Mouse (Mus musculus) midbrain, embryonic 16.5 days (tissue): ENCODE measurements around the gene Churc1. TPM values are rescaled to one million over a fixed set of nuclear protein-coding genes. Genes with fewer than 3 reads are reported as not detected.
A peak's percentile ranks its signal among the peaks of the same experiment; 100 is the strongest.
"Not testable (repeated sequence)": the region's sequence is repeated elsewhere in the genome, so short reads cannot be mapped to it uniquely, and the experiment has no call there.

Source experiments
- ATAC-seq: fragments of 200-750 bp; cut with Nextera tagmentation; 2 replicates; pipeline ENCODE4 v1.8.0; 2017; ENCODE audit warnings: moderate TSS enrichment
- H3K27ac ChIP-seq: fragments of 300-500 bp; sonication (generic); 2 replicates; pipeline ENCODE4 v1.5.1; 2014; ENCODE audit warnings: mild to moderate bottlenecking, low read length, mixed read lengths
- H3K27me3 ChIP-seq: fragments of 300-500 bp; sonication (generic); 2 replicates; pipeline ENCODE4 v1.6.1; 2014; ENCODE audit warnings: low read depth, low read length, mixed read lengths; ENCODE audit not compliant: control insufficient read depth, insufficient read depth
- H3K36me3 ChIP-seq: fragments of 300-500 bp; sonication (generic); 2 replicates; pipeline ENCODE4 v1.6.1; 2014; ENCODE audit warnings: mild to moderate bottlenecking, low read length, moderate library complexity, mixed read lengths; ENCODE audit not compliant: control insufficient read depth, insufficient read depth
- H3K4me1 ChIP-seq: fragments of 300-500 bp; sonication (generic); 2 replicates; pipeline ENCODE4 v1.6.1; 2014; ENCODE audit warnings: mild to moderate bottlenecking, low read length, mixed read lengths; ENCODE audit not compliant: control insufficient read depth, insufficient read depth
- H3K4me2 ChIP-seq: fragments of 300-500 bp; sonication (generic); 2 replicates; pipeline ENCODE4 v1.6.1; 2014; ENCODE audit warnings: mild to moderate bottlenecking, low read length, mixed read lengths
- H3K4me3 ChIP-seq: fragments of 300-500 bp; sonication (generic); 2 replicates; pipeline ENCODE4 v1.5.1; 2014; ENCODE audit warnings: low read depth, mild to moderate bottlenecking, low read length, moderate library complexity, mixed read lengths
- H3K9ac ChIP-seq: fragments of 300-500 bp; sonication (generic); 2 replicates; pipeline ENCODE4 v1.6.1; 2014; ENCODE audit warnings: low read depth, low read length, mixed read lengths
- H3K9me3 ChIP-seq: fragments of 300-500 bp; sonication (generic); replicated peaks from 2 replicates; pipeline ENCODE4 v1.6.1; 2014; ENCODE audit warnings: mild to moderate bottlenecking, low read length, mixed read lengths; ENCODE audit not compliant: control insufficient read depth, poor library complexity, severe bottlenecking
- WGBS: fragments of 180-500 bp; shearing (Covaris S2); extraction: QIAGEN DNeasy Blood & Tissue Kit; methylation state at CpG from one replicate; pipeline ENCODE4 v1.1.7; 2014; 5-methylcytosine and 5-hydroxymethylcytosine counted together
- polyA plus RNA-seq: library from polyadenylated mRNA; unstranded; fragments of >200 nt; fragmentation: Nextera tagmentation; extraction: Ambion mirVana; gene quantifications from 2 replicates; pipeline ENCODE4 v1.2.1, GENCODE M21; 2015

The Churc1 gene
- polyA plus RNA-seq, 1 experiment from 2014 or later = 108 TPM

- no peaks in the 10 kb centered on the region for H3K27me3 ChIP-seq
- H3K4me2 ChIP-seq = no peak overlapping the region
- no peaks in the 10 kb centered on the region for H3K4me1 ChIP-seq
- H3K9ac ChIP-seq = no peak overlapping the region
- no peaks in the 10 kb centered on the region for H3K9me3 ChIP-seq
- 72% methylated on average over 10 of the region's 10 CpGs for WGBS
- H3K4me3 ChIP-seq = no peak overlapping the region
- no peak for ATAC-seq
- H3K27ac ChIP-seq = no peak overlapping the region
- H3K36me3 ChIP-seq = no peaks in the 10 kb centered on the region
Measured at GRCm38 (mm10) chr12:76784056-76784619, 18.8 kb downstream of the Churc1 start.

DNA sequence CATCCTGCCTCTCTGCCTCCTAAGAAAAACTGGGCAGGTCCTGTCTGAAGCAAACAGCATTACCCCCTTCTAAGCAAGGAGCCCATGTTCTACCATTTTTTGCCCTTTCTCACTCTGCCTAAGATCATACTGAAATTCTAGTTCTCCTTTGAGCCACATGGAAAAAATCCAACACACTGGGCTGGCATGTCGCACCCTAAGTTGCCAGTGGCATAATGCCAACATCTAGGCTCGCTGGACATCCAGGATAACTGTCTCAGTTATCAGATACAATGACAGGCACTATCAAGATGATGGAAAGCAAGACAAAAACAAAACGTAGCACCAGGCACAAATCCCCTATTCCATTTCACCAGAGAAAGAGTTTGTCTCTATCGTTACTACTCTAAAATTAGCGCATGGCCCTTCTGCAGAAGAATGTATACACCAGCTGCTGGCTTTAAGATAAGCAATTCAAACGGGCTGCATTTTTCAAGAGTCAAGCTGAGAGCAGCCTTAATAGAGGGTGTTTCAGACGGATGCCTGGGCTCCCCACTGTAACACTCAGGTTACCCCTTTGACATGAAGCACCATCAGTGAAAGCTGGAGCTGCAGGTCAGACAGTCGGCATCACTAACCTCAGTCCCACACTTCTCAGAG lies 25.2 kb downstream of the Churc1 start:
- H3K27ac ChIP-seq = no peak overlapping the region
- no peaks in the 10 kb centered on the region for H3K4me1 ChIP-seq
- H3K36me3 ChIP-seq = no peaks in the 10 kb centered on the region
- WGBS = 53% methylated on average over 8 of the region's 8 CpGs
- H3K9ac ChIP-seq = no peak overlapping the region
- ATAC-seq = no peak
- no peaks in the 10 kb centered on the region for H3K9me3 ChIP-seq
- H3K27me3 ChIP-seq = no peaks in the 10 kb centered on the region
- H3K4me3 ChIP-seq = no peak overlapping the region
- no peak overlapping the region for H3K4me2 ChIP-seq

- H3K9me3 ChIP-seq, H3K4me2 ChIP-seq, ATAC-seq, H3K4me1 ChIP-seq, H3K36me3 ChIP-seq, H3K27me3 ChIP-seq, H3K27ac ChIP-seq, H3K4me3 ChIP-seq, H3K9ac ChIP-seq: not testable (repeated sequence)
- WGBS = 45% methylated on average over 14 of the region's 14 CpGs
Measured at GRCm38 (mm10) chr12:76792540-76792939, 27.2 kb downstream of the Churc1 start.

DNA sequence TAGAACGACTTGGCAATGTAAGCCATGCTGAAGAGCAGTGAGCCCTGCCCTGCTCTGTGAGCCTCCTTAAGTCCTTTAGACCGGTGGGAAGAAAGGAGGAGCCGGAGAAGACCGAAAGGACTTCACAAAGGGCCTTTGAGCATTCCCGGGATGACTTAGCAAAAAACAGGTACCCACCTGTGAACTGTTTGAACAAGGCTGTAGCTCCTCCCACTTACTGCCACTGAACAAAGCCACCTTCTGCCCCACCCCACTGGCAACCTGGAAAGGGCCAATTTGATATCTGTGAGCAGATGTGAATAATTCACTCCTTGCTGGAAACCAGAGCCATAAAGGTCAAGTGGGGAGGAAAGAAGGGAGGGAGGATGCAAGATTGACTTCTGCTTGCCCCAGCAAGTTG lies 30.0 kb downstream of the Churc1 start, which contains the start of gene Gpx2:
TSS of gene Gpx2 (minus strand) at position 205 of the 400 bp plus-strand sequence.
- no peak for ATAC-seq
- H3K9me3 ChIP-seq = no peaks in the 10 kb centered on the region
- H3K27me3 ChIP-seq = no peaks in the 10 kb centered on the region; the same call in 1 of the 2 replicates
- no peak within 1 kb of the TSS for H3K27ac ChIP-seq
- 75% methylated on average over 5 of the region's 5 CpGs for WGBS
- H3K4me3 ChIP-seq = no peak within 1 kb of the TSS
- no peak within 1 kb of the TSS for H3K4me2 ChIP-seq
- no peaks in the 10 kb centered on the region for H3K4me1 ChIP-seq
- H3K36me3 ChIP-seq = no peaks in the 10 kb centered on the region
- no peak within 1 kb of the TSS for H3K9ac ChIP-seq

- H3K9me3 ChIP-seq = no peaks in the 10 kb centered on the region
- peaks cover 2% of the 10 kb centered on the region; the same call in 1 of the 2 replicates for H3K36me3 ChIP-seq
- no peak for ATAC-seq
- H3K27ac ChIP-seq = no peak overlapping the region
- H3K4me2 ChIP-seq = no peak overlapping the region
- H3K4me3 ChIP-seq = no peak overlapping the region
- H3K9ac ChIP-seq = no peak overlapping the region
- 92% methylated on average over 7 of the region's 7 CpGs for WGBS
- H3K4me1 ChIP-seq = no peaks in the 10 kb centered on the region
- no peaks in the 10 kb centered on the region; the same call in 1 of the 2 replicates for H3K27me3 ChIP-seq
Measured at GRCm38 (mm10) chr12:76796938-76797539, 31.7 kb downstream of the Churc1 start.

- no peak overlapping the region for H3K4me3 ChIP-seq
- no peaks in the 10 kb centered on the region for H3K4me1 ChIP-seq
- no peak overlapping the region for H3K9ac ChIP-seq
- H3K4me2 ChIP-seq = no peak overlapping the region
- no peaks in the 10 kb centered on the region for H3K9me3 ChIP-seq
- ATAC-seq = no peak
- WGBS = 46% methylated on average over 5 of the region's 5 CpGs
- no peak overlapping the region for H3K27ac ChIP-seq
- peaks cover 2% of the 10 kb centered on the region for H3K36me3 ChIP-seq
- H3K27me3 ChIP-seq = no peaks in the 10 kb centered on the region; the same call in 1 of the 2 replicates
Measured at GRCm38 (mm10) chr12:76798008-76798720, 32.8 kb downstream of the Churc1 start.

GRCm38 (mm10) chr12:76803028-76803427 lies 37.7 kb downstream of the Churc1 start:
- no peak overlapping the region for H3K9ac ChIP-seq
- no peaks in the 10 kb centered on the region for H3K27me3 ChIP-seq
- H3K27ac ChIP-seq = no peak overlapping the region
- no peak for ATAC-seq
- peaks cover 2% of the 10 kb centered on the region for H3K36me3 ChIP-seq
- H3K4me3 ChIP-seq = no peak overlapping the region
- no peaks in the 10 kb centered on the region for H3K9me3 ChIP-seq
- 92% methylated on average over 10 of the region's 10 CpGs for WGBS
- H3K4me2 ChIP-seq = no peak overlapping the region
- no peaks in the 10 kb centered on the region for H3K4me1 ChIP-seq

DNA sequence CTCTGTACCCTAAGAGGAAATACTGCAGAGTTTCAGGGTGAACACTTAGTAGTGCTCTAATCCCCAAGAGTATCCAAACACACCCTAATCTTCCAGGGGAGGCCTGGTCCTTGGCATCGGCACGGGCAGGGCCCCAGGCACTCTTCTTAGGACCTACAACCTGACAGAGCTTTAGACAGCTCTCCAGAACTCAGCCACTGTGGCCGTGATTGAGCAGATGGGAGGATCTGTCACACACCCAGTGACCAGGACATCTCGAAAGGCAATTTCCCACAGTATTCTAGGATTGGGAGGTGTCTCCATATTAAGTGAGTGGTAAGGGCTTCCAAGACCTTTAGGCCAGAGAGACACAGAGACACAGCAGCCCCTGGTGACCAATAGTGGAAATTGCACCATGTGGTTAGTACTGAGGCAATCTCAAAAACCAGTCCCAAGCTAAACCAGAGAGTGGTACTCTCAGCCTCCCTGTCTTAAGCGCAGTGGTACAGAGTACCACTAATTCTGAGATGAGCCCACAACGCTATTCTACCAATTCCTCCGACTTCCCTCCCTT lies 38.4 kb downstream of the Churc1 start:
- peak; percentile 42 for ATAC-seq
- WGBS = 55% methylated on average over 7 of the region's 7 CpGs

More for the DNA sequence above, 38.4 kb downstream of the Churc1 start:
- no peak overlapping the region for H3K27ac ChIP-seq
- peaks cover 2% of the 10 kb centered on the region for H3K36me3 ChIP-seq
- no peaks in the 10 kb centered on the region for H3K9me3 ChIP-seq
- H3K9ac ChIP-seq = no peak overlapping the region
- no peak overlapping the region for H3K4me2 ChIP-seq
- no peak overlapping the region for H3K4me3 ChIP-seq
- no peaks in the 10 kb centered on the region for H3K27me3 ChIP-seq
- no peaks in the 10 kb centered on the region for H3K4me1 ChIP-seq
